Mouse (Mus musculus) hindbrain, embryonic 16.5 days (tissue): Measurements from ENCODE around the gene Vwa7. TPM values are rescaled to one million over a fixed set of nuclear protein-coding genes. Genes with fewer than 3 reads are reported as not detected.
"Not testable (repeated sequence)": the region's sequence is repeated elsewhere in the genome, so short reads cannot be mapped to it uniquely, and the experiment has no call there.

ENCODE experiments used
- ATAC-seq: fragments of 200-750 bp; cut with Nextera tagmentation; 2 replicates; pipeline ENCODE4 v1.8.0; 2017; ENCODE audit warnings: moderate TSS enrichment, moderate library complexity
- H3K27ac ChIP-seq: fragments of 300-500 bp; sonication (generic); 2 replicates; pipeline ENCODE4 v1.5.1; 2014; ENCODE audit warnings: low read depth, mild to moderate bottlenecking, control low read depth, low read length, moderate library complexity
- H3K27me3 ChIP-seq: fragments of 300-500 bp; sonication (generic); replicated peaks from 2 replicates; pipeline ENCODE4 v1.6.1; 2014; ENCODE audit warnings: low read length; ENCODE audit not compliant: control insufficient read depth, insufficient read depth
- H3K36me3 ChIP-seq: fragments of 300-500 bp; sonication (generic); 2 replicates; pipeline ENCODE4 v1.6.1; 2014; ENCODE audit warnings: mild to moderate bottlenecking, low read length, moderate library complexity, mixed read lengths; ENCODE audit not compliant: control insufficient read depth, insufficient read depth
- H3K4me1 ChIP-seq: fragments of 300-500 bp; sonication (generic); 2 replicates; pipeline ENCODE4 v1.6.1; 2014; ENCODE audit warnings: low read depth, low read length; ENCODE audit not compliant: control insufficient read depth, insufficient read depth
- H3K4me2 ChIP-seq: fragments of 300-500 bp; sonication (generic); 2 replicates; pipeline ENCODE4 v1.6.1; 2014; ENCODE audit warnings: mild to moderate bottlenecking, low read length, control low read depth, moderate library complexity
- H3K4me3 ChIP-seq: fragments of 300-500 bp; sonication (generic); 2 replicates; pipeline ENCODE4 v1.5.1; 2014; ENCODE audit warnings: mild to moderate bottlenecking, low read length, control low read depth, moderate library complexity
- H3K9ac ChIP-seq: fragments of 300-500 bp; sonication (generic); 2 replicates; pipeline ENCODE4 v1.6.1; 2014; ENCODE audit warnings: low read depth, mild to moderate bottlenecking, control low read depth, low read length, moderate library complexity
- H3K9me3 ChIP-seq: fragments of 300-500 bp; sonication (generic); 2 replicates; pipeline ENCODE4 v1.6.1; 2014; ENCODE audit warnings: mild to moderate bottlenecking, low read length, moderate library complexity; ENCODE audit not compliant: control insufficient read depth
- WGBS: fragments of 180-500 bp; shearing (Covaris S2); extraction: QIAGEN DNeasy Blood & Tissue Kit; methylation state at CpG from one replicate; pipeline ENCODE4 v1.1.7; 2014; 5-methylcytosine and 5-hydroxymethylcytosine counted together
- polyA plus RNA-seq: library from polyadenylated mRNA; unstranded; fragments of >200 nt; fragmentation: Nextera tagmentation; extraction: Ambion mirVana; gene quantifications from 2 replicates; pipeline ENCODE4 v1.2.1, GENCODE M21; 2015

Vwa7 gene
- polyA plus RNA-seq, 1 experiment from 2014 or later: 0.08 TPM

DNA sequence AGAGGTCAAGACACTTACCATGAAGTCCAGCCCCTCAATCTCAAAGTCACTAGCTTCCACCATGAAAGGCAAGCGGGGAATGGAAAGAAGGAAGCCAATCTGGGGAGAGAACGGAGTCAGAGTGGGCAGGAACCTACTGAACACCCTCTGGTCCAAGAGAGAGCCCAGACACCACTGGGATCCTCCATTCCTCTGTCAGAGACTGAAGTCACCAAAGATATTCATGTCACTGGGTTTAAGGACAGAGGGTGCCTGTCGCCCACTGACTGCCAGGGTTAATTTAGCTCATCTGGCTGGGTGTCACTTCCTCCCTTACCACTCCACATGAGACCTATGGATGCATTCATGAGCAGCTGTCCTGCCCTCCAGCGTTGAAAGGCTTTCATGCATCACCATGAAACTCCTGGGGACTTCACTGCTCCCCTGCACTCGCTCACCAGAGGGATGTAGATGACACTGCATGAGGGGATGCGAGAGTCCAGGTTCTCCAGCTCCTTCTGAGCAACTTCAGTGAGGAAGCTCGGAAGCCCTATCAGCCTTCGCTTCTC lies 16.0 kb downstream of the Vwa7 start:
- Histone ChIP-seq H3K36me3 (no peaks in the 10 kb centered on the region), H3K9me3 (no peaks in the 10 kb centered on the region), H3K4me2 (no peak overlapping the region), H3K27ac (no peak overlapping the region), H3K4me3 (no peak overlapping the region), H3K9ac (no peak overlapping the region), H3K4me1 (peaks cover 7% of the 10 kb centered on the region), H3K27me3 (no peaks in the 10 kb centered on the region)
- WGBS: 65% methylated on average over 8 of the region's 8 CpGs
- no peak for ATAC-seq

DNA sequence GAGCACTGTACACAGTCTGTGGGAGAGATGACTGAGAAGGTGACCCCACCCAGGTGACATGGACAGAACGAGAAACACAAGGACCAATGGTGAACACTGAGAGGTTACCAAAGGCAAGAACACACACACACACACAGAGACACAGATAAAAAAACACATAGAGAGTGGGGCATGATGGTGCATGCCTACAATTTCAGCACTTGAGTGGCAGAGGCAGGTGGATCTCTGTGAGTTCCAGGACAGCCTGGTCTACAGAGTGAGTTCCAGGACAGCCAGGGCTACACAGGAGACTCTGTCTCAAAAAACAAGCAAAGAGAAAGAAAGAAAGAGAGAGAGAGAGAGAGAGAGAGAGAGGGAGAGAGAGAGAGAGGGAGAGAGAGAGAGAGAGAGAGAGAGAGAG lies 17.3 kb downstream of the Vwa7 start:
- H3K4me3 ChIP-seq, H3K27me3 ChIP-seq, H3K36me3 ChIP-seq, ATAC-seq, H3K4me2 ChIP-seq, H3K27ac ChIP-seq, H3K9me3 ChIP-seq, H3K9ac ChIP-seq, H3K4me1 ChIP-seq: not testable (repeated sequence)
- 89% methylated on average over 1 of the region's 1 CpGs for WGBS

DNA sequence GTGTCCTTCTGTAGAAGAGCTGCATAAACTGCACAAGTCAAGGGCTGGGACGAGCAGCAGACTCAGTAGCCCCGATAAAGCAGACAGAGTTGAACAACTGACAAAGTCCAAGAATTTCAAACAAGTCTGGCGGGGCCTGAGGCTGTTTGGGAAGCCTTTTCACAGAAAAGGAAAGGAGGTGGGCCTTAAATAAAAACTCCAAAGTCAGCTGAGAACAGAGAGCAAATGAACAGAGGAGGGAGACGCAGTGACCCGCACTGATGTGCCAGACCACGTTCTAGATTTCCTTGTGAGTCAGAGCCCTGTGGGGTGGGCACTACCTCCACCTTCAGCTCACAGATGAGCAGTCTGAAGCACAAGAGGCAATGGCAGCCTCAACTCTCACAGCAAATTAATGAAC lies 18.5 kb downstream of the Vwa7 start:
- H3K36me3 ChIP-seq: no peaks in the 10 kb centered on the region

DNA sequence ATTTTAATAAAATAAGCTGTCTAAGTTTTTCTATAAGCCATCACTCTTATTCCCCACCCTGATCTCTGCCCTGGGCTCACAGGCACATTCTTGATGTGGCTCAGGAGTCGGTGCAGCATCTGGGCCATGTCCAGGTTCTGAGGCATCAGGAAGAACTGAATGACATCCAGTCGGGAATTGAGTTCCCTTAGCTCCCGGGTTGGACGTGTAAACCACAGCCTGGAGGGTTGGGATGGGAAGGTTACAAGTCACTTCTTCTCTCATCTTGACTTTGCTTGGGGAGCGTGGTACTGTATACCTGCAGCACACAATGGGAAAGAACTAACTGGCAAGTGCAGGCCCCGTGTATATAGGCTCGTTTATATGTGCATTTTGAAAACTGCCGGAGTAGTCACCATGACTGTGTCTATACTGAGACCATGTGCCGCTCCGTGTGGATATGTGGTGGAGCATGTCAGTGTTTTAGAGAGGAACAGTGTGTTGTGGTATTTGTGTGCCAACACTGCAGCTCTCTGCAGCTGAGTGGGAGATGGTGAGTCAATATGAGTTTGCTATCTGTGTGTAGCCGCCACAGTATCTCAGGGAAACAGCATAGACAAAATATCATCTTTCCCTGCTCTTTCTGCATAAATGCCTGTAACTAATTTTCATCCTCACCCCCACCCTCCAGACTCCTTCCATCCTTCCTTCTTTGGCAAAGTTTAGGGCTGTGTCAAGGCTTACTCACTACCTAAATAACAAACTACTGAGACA lies 22.9 kb downstream of the Vwa7 start:
- ATAC-seq: no peak
- 88% methylated on average over 11 of the region's 11 CpGs for WGBS
- no peaks in the 10 kb centered on the region for H3K4me1 ChIP-seq

More for the DNA sequence above, 18.5 kb downstream of the Vwa7 start:
- Histone ChIP-seq H3K9ac (no peak overlapping the region), H3K4me3 (no peak overlapping the region), H3K27me3 (no peaks in the 10 kb centered on the region), H3K4me1 (peaks cover 2% of the 10 kb centered on the region; the same call in 1 of the 2 replicates), H3K27ac (no peak overlapping the region), H3K9me3 (no peaks in the 10 kb centered on the region), H3K4me2 (no peak overlapping the region)
- WGBS: 86% methylated on average over 6 of the region's 6 CpGs
- no peak for ATAC-seq

DNA sequence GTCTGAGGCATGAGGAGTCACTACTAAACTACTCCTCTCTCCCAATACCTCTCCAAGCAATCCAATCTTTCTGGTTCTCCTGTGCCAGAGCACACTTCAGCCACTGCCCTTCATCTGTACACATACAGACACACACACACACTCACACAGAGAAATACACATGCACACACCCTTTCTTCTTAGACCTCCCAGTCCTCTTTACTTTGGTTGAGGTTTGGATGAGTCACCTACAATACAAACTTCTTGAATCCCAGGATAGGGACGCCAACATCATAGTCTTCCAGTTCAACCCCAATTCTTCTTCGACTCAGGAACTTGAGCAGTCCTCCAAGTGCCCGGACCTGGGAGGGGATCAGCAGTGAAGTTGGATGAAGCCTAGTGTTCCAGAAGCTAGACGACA lies 27.4 kb downstream of the Vwa7 start:
- H3K4me3 ChIP-seq: no peak overlapping the region
- 92% methylated on average over 4 of the region's 4 CpGs for WGBS

More for the DNA sequence above, 22.9 kb downstream of the Vwa7 start:
- no peaks in the 10 kb centered on the region for H3K9me3 ChIP-seq
- H3K27ac ChIP-seq: no peak overlapping the region
- H3K36me3 ChIP-seq: no peaks in the 10 kb centered on the region
- no peak overlapping the region for H3K4me3 ChIP-seq
- no peak overlapping the region for H3K9ac ChIP-seq
- no peaks in the 10 kb centered on the region for H3K27me3 ChIP-seq
- H3K4me2 ChIP-seq: no peak overlapping the region

DNA sequence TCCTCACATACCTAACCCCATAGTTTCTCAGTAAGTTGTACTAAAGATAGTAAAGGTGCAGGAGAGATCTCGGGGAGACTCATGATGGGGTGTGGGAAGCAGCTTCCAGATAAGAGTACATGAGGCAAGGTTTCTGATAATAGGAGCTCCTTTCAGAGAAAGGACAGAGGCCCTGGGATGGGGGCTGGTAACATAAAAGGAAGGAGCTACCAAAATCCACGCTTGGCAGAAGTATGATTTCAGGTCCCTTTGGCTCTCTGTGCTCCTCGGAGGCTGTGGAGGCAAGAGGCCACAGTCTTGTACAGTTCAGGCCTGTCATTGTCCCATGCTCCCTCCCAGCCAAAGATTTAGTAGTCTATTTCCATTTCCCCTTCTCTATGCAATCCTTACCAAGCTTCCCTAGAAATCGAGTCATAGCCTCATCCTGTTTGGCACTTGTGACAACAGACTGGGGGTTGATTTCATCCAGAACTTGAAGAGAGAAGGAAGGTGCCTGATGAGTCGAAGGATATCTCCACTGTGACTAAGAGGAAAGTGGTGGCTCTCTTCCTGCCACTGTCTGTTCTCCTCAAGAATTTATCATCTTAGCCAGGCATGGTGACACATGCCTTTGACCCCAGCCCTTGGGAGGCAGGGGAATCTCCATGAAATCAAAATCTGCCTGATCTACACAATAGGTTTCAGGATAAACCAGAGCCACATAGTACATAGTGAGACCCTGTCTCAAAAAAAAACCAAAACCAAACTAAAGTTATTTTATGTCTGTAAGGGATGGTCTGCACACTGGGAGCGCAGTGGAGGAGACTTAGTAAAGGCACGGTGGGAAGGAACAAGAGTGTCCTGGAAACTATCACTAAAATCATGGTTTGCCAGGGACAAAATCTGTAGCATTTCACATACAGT lies 28.8 kb downstream of the Vwa7 start:
- Histone ChIP-seq H3K36me3 (no peaks in the 10 kb centered on the region), H3K27ac (no peak overlapping the region), H3K9me3 (no peaks in the 10 kb centered on the region), H3K4me1 (peaks cover 4% of the 10 kb centered on the region), H3K9ac (no peak overlapping the region), H3K4me2 (peak overlapping the region; percentile 96), H3K4me3 (no peak overlapping the region; the same call in 1 of the 2 replicates), H3K27me3 (no peaks in the 10 kb centered on the region)
- no peak for ATAC-seq
- 89% methylated on average over 7 of the region's 7 CpGs for WGBS

More for the DNA sequence above, 27.4 kb downstream of the Vwa7 start:
- H3K4me2 ChIP-seq: no peak overlapping the region
- H3K9ac ChIP-seq: no peak overlapping the region
- H3K27me3 ChIP-seq: no peaks in the 10 kb centered on the region
- no peaks in the 10 kb centered on the region for H3K36me3 ChIP-seq
- H3K9me3 ChIP-seq: no peaks in the 10 kb centered on the region
- ATAC-seq: no peak
- H3K27ac ChIP-seq: no peak overlapping the region
- H3K4me1 ChIP-seq: no peaks in the 10 kb centered on the region

DNA sequence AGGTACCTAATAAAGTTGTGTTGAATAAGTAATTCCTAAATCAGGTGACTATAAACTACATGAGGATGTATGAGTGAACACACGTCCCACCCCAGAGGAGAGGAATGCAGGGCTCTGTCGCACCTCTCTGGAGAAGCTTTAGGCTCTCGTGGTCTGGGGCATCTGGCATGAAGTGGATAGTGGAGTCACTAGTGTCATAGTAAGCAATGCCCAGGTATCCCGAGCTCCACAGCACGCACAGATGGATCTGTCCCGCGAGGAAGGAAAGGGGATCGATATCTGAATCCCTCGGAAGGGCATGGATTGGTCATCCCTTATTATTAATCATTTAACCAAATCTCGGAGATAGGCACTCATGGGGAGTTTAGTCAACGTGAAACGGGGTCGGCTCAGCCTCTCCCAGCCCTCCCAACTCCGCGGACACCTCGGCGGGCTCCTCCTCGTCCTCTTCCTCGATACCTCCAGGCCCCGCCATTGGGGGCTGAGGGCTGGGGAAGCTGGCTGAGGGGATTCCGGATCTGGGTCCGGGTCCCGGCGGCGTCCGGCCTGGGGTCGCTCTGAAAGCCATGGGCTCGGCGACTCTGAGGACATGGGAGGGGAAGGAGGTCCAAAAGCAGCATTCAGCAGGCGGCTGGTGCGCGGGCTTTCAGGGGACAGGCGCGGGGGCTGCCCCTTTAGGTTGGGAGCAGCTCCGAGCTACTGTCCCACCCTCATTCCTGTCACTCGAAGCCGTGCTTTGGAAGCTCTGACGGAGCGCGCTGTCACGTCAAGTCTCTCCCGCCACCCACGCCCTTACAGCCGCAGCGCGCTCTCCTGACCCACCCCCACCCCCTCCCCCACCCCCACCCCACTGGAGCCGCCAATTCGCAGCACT lies 29.7 kb downstream of the Vwa7 start:
- WGBS: 4% methylated on average over 36 of the region's 48 CpGs
- H3K36me3 ChIP-seq: no peaks in the 10 kb centered on the region
- H3K9me3 ChIP-seq: no peaks in the 10 kb centered on the region
- peak; percentile 78 for ATAC-seq
- H3K4me3 ChIP-seq: peak overlapping the region; percentile 63
- peaks cover 5% of the 10 kb centered on the region for H3K4me1 ChIP-seq
- peak overlapping the region; percentile 73 for H3K27ac ChIP-seq
- H3K4me2 ChIP-seq: peak overlapping the region; percentile 96
- H3K9ac ChIP-seq: peak overlapping the region; percentile 80
- no peaks in the 10 kb centered on the region for H3K27me3 ChIP-seq

DNA sequence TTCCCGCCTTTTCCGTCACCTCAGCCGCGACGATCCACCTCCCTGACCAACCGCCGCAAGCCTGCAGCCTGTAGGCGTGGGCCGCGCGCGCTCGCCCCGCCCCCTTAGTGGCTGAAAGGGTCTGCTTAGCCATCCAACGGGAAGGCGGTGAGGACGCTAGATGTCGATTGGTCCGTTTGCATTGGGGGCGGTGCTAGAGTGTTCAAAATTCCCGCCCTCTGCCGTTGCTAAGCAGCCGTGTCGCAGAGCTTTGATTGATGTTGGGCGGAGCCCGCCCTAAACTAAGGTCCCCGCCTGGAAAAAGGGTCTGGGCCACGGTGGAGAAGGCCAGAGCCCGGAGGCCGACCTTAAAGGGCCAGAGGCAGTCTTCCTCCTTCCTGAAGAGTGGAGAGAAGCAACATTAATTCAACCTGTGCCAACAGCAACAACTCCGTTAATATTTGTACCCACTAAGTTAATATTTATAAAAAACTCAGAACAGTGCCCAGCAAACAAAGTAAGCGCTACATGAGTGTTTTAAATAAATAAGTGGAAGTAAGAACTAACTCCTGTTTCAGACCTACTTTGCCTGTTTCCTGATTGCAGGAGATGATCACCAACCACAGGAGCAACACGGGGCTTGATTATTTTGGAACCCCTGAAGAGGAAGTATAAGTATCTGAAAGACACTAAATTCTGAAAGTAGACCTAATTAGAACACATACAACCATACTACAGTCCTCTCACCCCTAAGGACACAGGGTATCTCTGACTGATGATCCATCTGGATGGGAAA lies 30.5 kb downstream of the Vwa7 start, which contains the start of gene Msh5:
Gene Msh5, minus strand, starts transcription at position 65 of the 775 bp plus-strand sequence.
- Histone ChIP-seq H3K27me3 (no peaks in the 10 kb centered on the region), H3K9ac (peak within 1 kb of the TSS; percentile 80), H3K4me2 (peak within 1 kb of the TSS; percentile 96), H3K9me3 (no peaks in the 10 kb centered on the region), H3K4me3 (peak within 1 kb of the TSS; percentile 63), H3K36me3 (no peaks in the 10 kb centered on the region), H3K4me1 (peaks cover 10% of the 10 kb centered on the region), H3K27ac (peak within 1 kb of the TSS; percentile 73)
- WGBS: 4% methylated on average over 33 of the region's 33 CpGs
- peak; percentile 99 for ATAC-seq
